ENCODE assay signal across 24 mouse cellular contexts in genomic region chr10:95059078-95059477, GRCm38 (mm10).
DNase-seq lines count a peak whose midpoint lies in the region; ATAC-seq and TF ChIP-seq lines count a peak whose summit lies in the region.
"Had no signal": no experiment of that assay in that cellular context is flagged by ENCODE, and none has a peak within 500 bp of the region (broad histone marks: within the 10 kb centered on the region; RNA-seq: fewer than 3 reads in every experiment).

No protein-coding gene starts in this region.

- H3K4me3 ChIP-seq in intestine, embryonic 14.5 days (ENCODE audit: low read depth, low read length): no peak overlapping the region
- no peak overlapping the region for H3K4me3 ChIP-seq in intestine, embryonic 16.5 days (ENCODE audit: low read length)
- no peak overlapping the region for H3K4me3 ChIP-seq in lung, embryonic 16.5 days (ENCODE audit: low read length)
- H3K4me3 ChIP-seq in ES-Bruce4 (ENCODE audit: low read depth, low read length): no peak overlapping the region
- H3K4me3 ChIP-seq: embryonic facial prominence, embryonic 10.5 days; forebrain, embryonic 13.5 days; gastrocnemius, adult 2 months; heart, embryonic 10.5 days; hindbrain, embryonic 12.5 days had no signal

- peak; percentile 43 for DNase-seq in intestine, embryonic 14.5 days (ENCODE audit: low spot score)
- no peak for DNase-seq in lung, postnatal 4 days
- DNase-seq in lung, postnatal 25 days (ENCODE audit: low spot score): peak; percentile 27
- no peak for DNase-seq in gastrocnemius, postnatal 4 days (ENCODE audit: low spot score in 2 of 2)
- DNase-seq: adrenal gland, adult 2 months; adrenal gland, postnatal 36 days; cerebellum, adult 18-20 months; cerebellum, postnatal 10 days; gastrocnemius, adult 2 months; gastrocnemius, postnatal 36 days; heart, adult 18-20 months; heart, postnatal 10 days; heart, postnatal 4 days had no signal

- H3K36me3 ChIP-seq in intestine, embryonic 14.5 days (ENCODE audit: control insufficient read depth, insufficient read depth, low read length): no peaks in the 10 kb centered on the region
- no peaks in the 10 kb centered on the region for H3K36me3 ChIP-seq in intestine, embryonic 16.5 days (ENCODE audit: control insufficient read depth, insufficient read depth, low read length)
- H3K36me3 ChIP-seq in lung, embryonic 16.5 days (ENCODE audit: control insufficient read depth, insufficient read depth, low read length): no peaks in the 10 kb centered on the region
- no peaks in the 10 kb centered on the region for H3K36me3 ChIP-seq in ES-Bruce4 (ENCODE audit: control insufficient read depth, insufficient read depth, low read length, poor library complexity, severe bottlenecking)
- H3K36me3 ChIP-seq: embryonic facial prominence, embryonic 10.5 days; G1E; heart, embryonic 10.5 days; hindbrain, embryonic 12.5 days had no signal

- TF ChIP-seq CTCF in ES-Bruce4 (IDR thresholded peaks at IDR 0.05; ENCODE audit: low read depth, low read length): no peak

- no peak for TF ChIP-seq POLR2A in ES-Bruce4 (IDR thresholded peaks at IDR 0.05; ENCODE audit: insufficient read depth, low read length)

- 74% methylated on average over 9 of the region's 9 CpGs for WGBS in intestine, embryonic 14.5 days
- WGBS in intestine, embryonic 16.5 days: 78% methylated on average over 9 of the region's 9 CpGs
- 65% methylated on average over 9 of the region's 9 CpGs for WGBS in lung, embryonic 16.5 days

- no peaks in the 10 kb centered on the region for H3K4me1 ChIP-seq in intestine, embryonic 14.5 days (replicated peaks; ENCODE audit: control insufficient read depth, insufficient read depth, low read length)
- H3K4me1 ChIP-seq in intestine, embryonic 16.5 days (ENCODE audit: control insufficient read depth, insufficient read depth, low read length): no peaks in the 10 kb centered on the region
- peaks cover 7% of the 10 kb centered on the region; the same call in 1 of the 2 replicates for H3K4me1 ChIP-seq in lung, embryonic 16.5 days (replicated peaks; ENCODE audit: control insufficient read depth, insufficient read depth, low read length)
- H3K4me1 ChIP-seq in ES-Bruce4 (ENCODE audit: control insufficient read depth, insufficient read depth, low read length): peaks cover 5% of the 10 kb centered on the region
- H3K4me1 ChIP-seq: heart, embryonic 10.5 days; hindbrain, embryonic 12.5 days had no signal

- H3K4me2 ChIP-seq in intestine, embryonic 14.5 days (ENCODE audit: low read length): no peak overlapping the region
- no peak overlapping the region for H3K4me2 ChIP-seq in intestine, embryonic 16.5 days (ENCODE audit: low read depth, low read length)
- H3K4me2 ChIP-seq in lung, embryonic 16.5 days (ENCODE audit: low read depth, low read length): no peak overlapping the region
- H3K4me2 ChIP-seq: forebrain, embryonic 13.5 days; hindbrain, embryonic 12.5 days had no signal

- ATAC-seq in intestine, embryonic 14.5 days (replicated peaks; ENCODE audit: low FRiP score, low TSS enrichment, low read depth): no peak
- no peak for ATAC-seq in intestine, embryonic 16.5 days
- ATAC-seq in lung, embryonic 16.5 days (ENCODE audit: low read depth): peak; percentile 64; the same call in 1 of the 2 replicates
- no peak for ATAC-seq in activated CD4-positive, CD25-positive, alpha-beta regulatory T cell, adult 4 months
- ATAC-seq: forebrain, embryonic 13.5 days; hindbrain, embryonic 16.5 days; inflammation-experienced regulatory T-cells, adult 6 months had no signal

- no peak overlapping the region for H3K27ac ChIP-seq in intestine, embryonic 14.5 days (ENCODE audit: low read depth)
- no peak overlapping the region for H3K27ac ChIP-seq in intestine, embryonic 16.5 days (ENCODE audit: low read length)
- no peak overlapping the region for H3K27ac ChIP-seq in lung, embryonic 16.5 days (ENCODE audit: low read length)
- H3K27ac ChIP-seq in ES-Bruce4 (ENCODE audit: insufficient read depth, low read length): peak overlapping the region; percentile 75
- H3K27ac ChIP-seq: embryonic facial prominence, embryonic 10.5 days; forebrain, embryonic 13.5 days; gastrocnemius, adult 2 months; heart, embryonic 10.5 days; hindbrain, embryonic 12.5 days had no signal

- TF ChIP-seq EP300 in ES-Bruce4 (IDR thresholded peaks at IDR 0.05; ENCODE audit: insufficient read depth, low read depth, low read length): no peak

- H3K9me3 ChIP-seq in intestine, embryonic 14.5 days (ENCODE audit: control insufficient read depth, low read length): no peaks in the 10 kb centered on the region
- H3K9me3 ChIP-seq in intestine, embryonic 16.5 days (ENCODE audit: control insufficient read depth, low read length): no peaks in the 10 kb centered on the region
- no peaks in the 10 kb centered on the region for H3K9me3 ChIP-seq in lung, embryonic 16.5 days (ENCODE audit: control insufficient read depth, low read length)
- no peaks in the 10 kb centered on the region; the same call in 1 of the 2 replicates for H3K9me3 ChIP-seq in ES-Bruce4 (replicated peaks; ENCODE audit: control insufficient read depth, insufficient read depth, low read length, poor library complexity, severe bottlenecking)
- H3K9me3 ChIP-seq: embryonic facial prominence, embryonic 10.5 days; forebrain, embryonic 13.5 days; G1E; heart, embryonic 10.5 days; hindbrain, embryonic 12.5 days had no signal

- no peak overlapping the region for H3K9ac ChIP-seq in intestine, embryonic 14.5 days (ENCODE audit: low read length)
- H3K9ac ChIP-seq in intestine, embryonic 16.5 days (ENCODE audit: low read depth, low read length): no peak overlapping the region
- no peak overlapping the region for H3K9ac ChIP-seq in lung, embryonic 16.5 days (ENCODE audit: low read length)
- no peak overlapping the region for H3K9ac ChIP-seq in ES-Bruce4 (ENCODE audit: low read depth, poor library complexity, severe bottlenecking)
- H3K9ac ChIP-seq: forebrain, embryonic 13.5 days; hindbrain, embryonic 12.5 days had no signal

- no peaks in the 10 kb centered on the region for H3K27me3 ChIP-seq in intestine, embryonic 14.5 days (replicated peaks; ENCODE audit: control insufficient read depth, insufficient read depth, low read length)
- H3K27me3 ChIP-seq in intestine, embryonic 16.5 days (replicated peaks; ENCODE audit: control insufficient read depth, insufficient read depth, low read length): no peaks in the 10 kb centered on the region
- H3K27me3 ChIP-seq in lung, embryonic 16.5 days (ENCODE audit: control insufficient read depth, insufficient read depth, low read depth, low read length): no peaks in the 10 kb centered on the region
- no peaks in the 10 kb centered on the region; the same call in 1 of the 2 replicates for H3K27me3 ChIP-seq in ES-Bruce4 (ENCODE audit: control insufficient read depth, insufficient read depth, low read length, poor library complexity, severe bottlenecking)
- H3K27me3 ChIP-seq: forebrain, embryonic 13.5 days; hindbrain, embryonic 12.5 days had no signal

Comparison
In these comparisons a context has a peak if more than half of its experiments do, and no peak if none do; other contexts are left out.
1. DNase-seq: peak in intestine, embryonic 14.5 days (single experiment) and lung, postnatal 25 days (single experiment); none in lung, postnatal 4 days (0 of 2) and gastrocnemius, postnatal 4 days (0 of 2).